Mouse (Mus musculus) liver, embryonic 13.5 days (tissue): Measurements from ENCODE around the gene Sstr4. TPM values are rescaled to one million over a fixed set of nuclear protein-coding genes. Genes with fewer than 3 reads are reported as not detected.

Experiments used
- ATAC-seq: fragments of 200-750 bp; cut with Nextera tagmentation; 2 replicates; pipeline ENCODE4 v1.8.0; 2017; ENCODE audit warnings: low read depth, mild to moderate bottlenecking, moderate number of reproducible peaks, moderate library complexity
- DNase-seq: peaks from one replicate; pipeline ENCODE4 v3.0.0; 2022
- H3K27ac ChIP-seq: fragments of 300-500 bp; sonication (generic); 2 replicates; pipeline ENCODE4 v1.5.1; 2015; ENCODE audit warnings: moderate library complexity, mild to moderate bottlenecking, inconsistent platforms
- H3K27me3 ChIP-seq: fragments of 300-500 bp; sonication (generic); 2 replicates; pipeline ENCODE4 v1.6.1; 2015; ENCODE audit warnings: mild to moderate bottlenecking, inconsistent platforms
- H3K36me3 ChIP-seq: fragments of 300-500 bp; sonication (generic); 2 replicates; pipeline ENCODE4 v1.6.1; 2015; ENCODE audit warnings: mild to moderate bottlenecking, inconsistent platforms
- H3K4me1 ChIP-seq: fragments of 300-500 bp; sonication (generic); replicated peaks from 2 replicates; pipeline ENCODE4 v1.6.1; 2015; ENCODE audit warnings: inconsistent platforms
- H3K4me2 ChIP-seq: fragments of 300-500 bp; sonication (generic); 2 replicates; pipeline ENCODE4 v1.6.1; 2015; ENCODE audit warnings: inconsistent platforms, mild to moderate bottlenecking, moderate library complexity
- H3K4me3 ChIP-seq: fragments of 300-500 bp; sonication (generic); replicated peaks from 2 replicates; pipeline ENCODE4 v1.5.1; 2015; ENCODE audit warnings: mild to moderate bottlenecking, inconsistent platforms
- H3K9ac ChIP-seq: fragments of 300-500 bp; sonication (generic); 2 replicates; pipeline ENCODE4 v1.6.1; 2015; ENCODE audit warnings: mild to moderate bottlenecking, inconsistent platforms
- H3K9me3 ChIP-seq: fragments of 300-500 bp; sonication (generic); replicated peaks from 2 replicates; pipeline ENCODE4 v1.6.1; 2016; ENCODE audit warnings: inconsistent platforms
- WGBS: fragments of 180-500 bp; shearing (Covaris S2); methylation state at CpG from one replicate; pipeline ENCODE4 v1.1.7; 2015; ENCODE audit not compliant: insufficient replicate concordance; 5-methylcytosine and 5-hydroxymethylcytosine counted together
- polyA plus RNA-seq: library from polyadenylated mRNA; unstranded; fragments of >200 nt; fragmentation: Nextera tagmentation; extraction: Ambion mirVana; gene quantifications from 2 replicates; pipeline ENCODE4 v1.2.1, GENCODE M21; 2015

Sstr4 gene
- polyA plus RNA-seq, 1 experiment from 2014 or later = not detected

DNA sequence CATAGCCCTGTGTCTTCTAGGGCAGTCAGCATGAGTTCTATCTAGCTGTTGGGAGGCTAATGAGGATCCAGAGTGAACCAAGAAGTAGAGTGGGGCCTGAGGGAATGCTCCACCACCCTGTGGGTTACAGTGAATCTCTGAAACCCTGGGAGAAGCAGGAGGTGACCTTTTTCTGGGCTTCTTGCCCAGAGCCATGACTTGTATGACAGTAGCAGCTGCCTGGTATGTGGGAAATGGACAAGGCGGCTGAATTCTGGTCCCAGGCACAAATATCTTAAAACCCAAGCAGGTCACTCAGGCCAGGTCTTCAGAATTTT, 2.6 kb downstream of the Sstr4 start:
- DNase-seq (no peak), ATAC-seq (no peak)
- Histone ChIP-seq H3K27me3 (peaks cover 36% of the 10 kb centered on the region), H3K9me3 (no peaks in the 10 kb centered on the region), H3K4me2 (no peak overlapping the region), H3K9ac (no peak overlapping the region), H3K27ac (no peak overlapping the region), H3K4me3 (no peak overlapping the region), H3K4me1 (0 out of 2 replicates have a peak, but pooled peaks cover 3% of the 10 kb centered on the region), H3K36me3 (no peaks in the 10 kb centered on the region)
- 72% methylated on average over 1 of the region's 1 CpGs for WGBS

DNA sequence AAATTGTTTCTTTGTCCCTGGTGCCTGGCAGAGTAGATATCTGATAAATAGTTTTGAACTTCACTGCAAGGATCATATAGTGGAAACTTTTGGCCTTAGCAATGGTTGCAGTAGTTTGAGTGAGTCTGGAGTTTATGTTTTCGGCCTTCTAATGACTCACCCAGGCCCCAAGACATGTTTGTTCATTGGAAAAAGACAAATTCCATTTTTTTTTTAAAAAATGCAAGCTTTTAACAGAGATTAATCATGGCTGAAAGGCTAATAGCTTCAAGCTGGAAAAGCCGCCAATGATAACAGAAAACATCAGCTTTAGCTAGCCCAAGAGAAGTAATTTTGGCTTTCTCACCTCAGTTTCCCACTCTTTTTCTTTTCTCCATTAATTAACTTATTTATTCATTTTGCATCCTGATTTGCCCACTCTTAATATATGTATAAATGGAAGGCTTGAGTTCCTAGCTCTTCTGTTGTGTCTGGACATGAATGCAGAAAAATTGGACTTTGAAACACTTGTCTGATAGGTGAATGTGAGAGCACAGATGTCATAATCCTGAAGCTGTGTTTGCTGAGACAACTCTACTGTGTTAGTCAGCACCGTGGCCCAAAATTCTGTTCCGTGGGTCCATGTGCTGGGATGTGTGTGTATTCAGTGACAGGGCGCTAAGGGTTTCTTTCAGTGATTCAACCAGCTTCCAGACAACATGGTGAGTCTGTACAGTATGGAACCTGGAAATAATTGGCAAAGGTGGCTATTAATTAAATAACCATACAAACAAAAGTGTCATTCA, 3.9 kb downstream of the Sstr4 start:
- H3K27me3 ChIP-seq = peaks cover 34% of the 10 kb centered on the region
- H3K36me3 ChIP-seq = no peaks in the 10 kb centered on the region
- H3K9ac ChIP-seq = no peak overlapping the region
- no peak for ATAC-seq
- WGBS = 72% methylated on average over 5 of the region's 5 CpGs
- H3K4me2 ChIP-seq = no peak overlapping the region
- no peaks in the 10 kb centered on the region for H3K9me3 ChIP-seq
- H3K4me3 ChIP-seq = no peak overlapping the region
- DNase-seq = no peak
- no peak overlapping the region for H3K27ac ChIP-seq
- 0 out of 2 replicates have a peak, but pooled peaks cover 3% of the 10 kb centered on the region for H3K4me1 ChIP-seq

DNA sequence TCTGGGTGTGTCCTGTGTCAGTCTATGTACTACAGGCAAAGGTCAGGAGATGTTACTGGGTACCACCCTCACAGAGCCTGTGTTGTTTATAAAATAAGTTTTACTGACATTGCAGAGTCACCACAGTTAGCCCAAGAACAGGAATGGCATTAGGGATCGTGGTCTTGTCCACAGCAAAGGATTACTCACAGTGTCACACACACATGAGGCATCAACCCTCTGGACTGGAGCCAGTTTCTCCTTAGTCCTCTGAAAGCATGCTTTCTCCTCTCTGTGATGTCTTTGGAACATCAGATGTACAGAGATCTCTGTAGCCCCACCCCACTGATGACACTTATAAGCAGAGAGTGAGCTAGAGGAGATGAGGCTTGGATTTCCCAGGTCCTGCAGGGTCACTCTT, 7.1 kb downstream of the Sstr4 start:
- Histone ChIP-seq H3K36me3 (no peaks in the 10 kb centered on the region), H3K27me3 (peaks cover 27% of the 10 kb centered on the region), H3K9ac (no peak overlapping the region), H3K4me3 (no peak overlapping the region), H3K9me3 (no peaks in the 10 kb centered on the region), H3K4me2 (no peak overlapping the region), H3K4me1 (peaks cover 6% of the 10 kb centered on the region), H3K27ac (no peak overlapping the region)
- DNase-seq = no peak
- 53% methylated on average over 1 of the region's 1 CpGs for WGBS
- ATAC-seq = no peak

DNA sequence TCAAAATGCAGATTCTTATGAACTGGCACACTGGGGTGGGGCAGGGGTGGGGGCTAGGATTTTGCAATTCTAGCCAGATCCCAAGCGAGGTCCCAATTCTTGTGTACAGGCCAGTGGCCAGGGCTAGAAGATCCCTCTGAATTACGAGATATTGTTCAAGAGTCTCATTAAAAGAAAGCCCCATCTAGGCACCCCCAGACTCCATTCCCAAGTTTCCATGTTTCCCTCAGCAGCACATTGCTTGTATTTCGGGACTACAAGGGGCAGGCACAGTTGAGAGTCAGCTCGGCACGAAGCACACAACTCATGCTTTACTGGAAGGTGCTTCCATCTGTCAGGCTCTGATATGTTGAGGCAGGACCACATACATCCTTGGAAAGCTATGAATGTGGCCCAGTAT, 9.8 kb downstream of the Sstr4 start:
- H3K36me3 ChIP-seq = no peaks in the 10 kb centered on the region
- peaks cover 23% of the 10 kb centered on the region for H3K4me1 ChIP-seq
- DNase-seq (no peak), ATAC-seq (no peak)
- H3K4me2 ChIP-seq = no peak overlapping the region
- no peak overlapping the region for H3K9ac ChIP-seq
- no peaks in the 10 kb centered on the region for H3K9me3 ChIP-seq
- no peak overlapping the region for H3K4me3 ChIP-seq
- WGBS = 52% methylated on average over 5 of the region's 5 CpGs
- no peak overlapping the region for H3K27ac ChIP-seq
- H3K27me3 ChIP-seq = peaks cover 39% of the 10 kb centered on the region

DNA sequence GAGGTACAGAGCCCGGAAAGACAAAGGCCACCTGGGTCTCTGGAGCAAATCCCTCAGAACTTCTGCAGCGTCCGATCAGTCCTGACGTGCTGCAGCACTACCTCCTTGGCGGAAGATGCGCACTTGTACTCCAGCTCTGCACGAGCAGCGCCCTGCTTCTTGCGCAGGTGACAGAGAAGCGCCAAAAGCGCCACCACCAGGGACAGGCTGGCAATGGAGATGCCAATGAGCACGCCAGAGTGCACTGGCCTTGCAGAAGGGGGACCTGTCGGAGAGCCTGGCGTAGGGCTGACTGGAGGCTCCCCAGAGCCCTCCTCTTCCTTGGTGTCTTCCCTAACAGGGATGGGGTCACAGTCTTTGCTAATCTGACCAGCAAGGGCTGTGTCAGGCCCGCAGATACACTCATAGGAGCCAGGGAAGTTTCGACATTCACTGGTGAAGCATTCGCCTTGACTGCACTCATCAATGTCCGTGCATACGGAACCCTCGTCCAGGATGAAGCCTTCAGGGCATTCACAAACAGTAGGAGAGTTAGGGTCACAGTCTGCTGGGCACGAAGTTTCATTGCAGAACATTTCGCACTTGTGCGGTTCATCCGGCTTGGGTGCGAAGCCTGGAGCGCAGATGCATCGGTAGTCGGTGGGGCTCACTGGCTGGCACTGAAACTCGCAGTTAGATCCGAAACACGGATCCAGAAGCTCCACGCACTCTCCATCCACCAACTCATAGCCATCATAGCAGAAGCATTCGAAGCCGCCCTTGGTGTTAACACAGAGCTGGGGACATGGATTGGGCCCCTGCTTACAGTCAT, 11.2 kb downstream of the Sstr4 start:
- H3K4me2 ChIP-seq = peak overlapping the region; percentile 64
- DNase-seq (no peak), ATAC-seq (no peak)
- H3K36me3 ChIP-seq = no peaks in the 10 kb centered on the region
- H3K4me3 ChIP-seq = peak overlapping the region; percentile 51
- WGBS = 15% methylated on average over 34 of the region's 34 CpGs
- H3K9ac ChIP-seq = no peak overlapping the region
- H3K27me3 ChIP-seq = peaks cover 39% of the 10 kb centered on the region
- H3K4me1 ChIP-seq = peaks cover 23% of the 10 kb centered on the region
- H3K27ac ChIP-seq = no peak overlapping the region
- no peaks in the 10 kb centered on the region for H3K9me3 ChIP-seq

DNA sequence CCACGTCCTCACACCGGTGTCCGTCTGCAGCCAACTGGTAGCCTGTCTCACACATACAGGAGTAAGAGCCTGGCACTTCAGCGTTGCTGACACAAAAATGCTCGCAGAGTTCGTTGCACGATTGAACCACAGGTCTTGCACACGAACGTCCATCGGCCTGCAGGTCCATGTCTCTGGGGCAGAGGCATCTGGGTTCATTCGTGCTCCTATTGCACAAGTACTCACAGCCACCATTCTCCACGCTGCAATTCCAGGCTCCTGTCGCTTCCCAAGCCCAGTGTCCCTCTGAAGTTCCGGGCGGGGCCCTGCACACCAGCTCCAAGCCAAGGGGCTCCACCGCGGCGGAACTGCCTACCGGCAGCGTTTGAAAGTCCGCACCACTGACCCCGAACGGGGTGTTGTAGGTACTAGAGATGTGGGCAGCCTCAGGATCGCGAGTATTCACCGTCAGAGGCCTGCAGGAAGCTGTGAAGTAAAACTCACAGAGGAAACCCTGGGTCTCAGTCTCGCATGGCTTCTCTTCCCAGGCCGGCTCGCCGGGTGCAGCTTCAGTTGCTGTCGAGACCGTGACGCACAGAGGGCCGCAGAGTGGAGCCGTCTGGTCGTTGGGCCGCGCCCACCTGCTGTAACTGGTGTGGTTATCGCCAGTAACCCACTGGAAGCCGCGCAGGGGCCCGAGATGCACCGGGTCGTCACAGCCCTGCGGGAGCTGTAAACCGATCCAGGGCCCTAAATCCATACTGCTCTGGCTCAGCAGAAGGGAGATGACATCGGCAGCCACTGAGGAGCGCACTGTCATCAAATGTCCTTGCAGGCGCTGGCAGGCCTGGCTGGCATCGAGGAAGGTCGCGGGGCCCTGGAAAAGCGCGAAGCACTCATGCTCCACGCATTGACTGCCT, 12.1 kb downstream of the Sstr4 start:
- DNase-seq = no peak
- peaks cover 23% of the 10 kb centered on the region for H3K4me1 ChIP-seq
- H3K4me3 ChIP-seq = peak overlapping the region; percentile 51
- H3K27ac ChIP-seq = no peak overlapping the region
- peak overlapping the region; percentile 64 for H3K4me2 ChIP-seq
- no peaks in the 10 kb centered on the region for H3K9me3 ChIP-seq
- ATAC-seq = peak; percentile 18
- H3K27me3 ChIP-seq = peaks cover 39% of the 10 kb centered on the region
- 3% methylated on average over 55 of the region's 55 CpGs for WGBS
- no peaks in the 10 kb centered on the region for H3K36me3 ChIP-seq
- H3K9ac ChIP-seq = peak overlapping the region; percentile 22; the same call in 1 of the 2 replicates

DNA sequence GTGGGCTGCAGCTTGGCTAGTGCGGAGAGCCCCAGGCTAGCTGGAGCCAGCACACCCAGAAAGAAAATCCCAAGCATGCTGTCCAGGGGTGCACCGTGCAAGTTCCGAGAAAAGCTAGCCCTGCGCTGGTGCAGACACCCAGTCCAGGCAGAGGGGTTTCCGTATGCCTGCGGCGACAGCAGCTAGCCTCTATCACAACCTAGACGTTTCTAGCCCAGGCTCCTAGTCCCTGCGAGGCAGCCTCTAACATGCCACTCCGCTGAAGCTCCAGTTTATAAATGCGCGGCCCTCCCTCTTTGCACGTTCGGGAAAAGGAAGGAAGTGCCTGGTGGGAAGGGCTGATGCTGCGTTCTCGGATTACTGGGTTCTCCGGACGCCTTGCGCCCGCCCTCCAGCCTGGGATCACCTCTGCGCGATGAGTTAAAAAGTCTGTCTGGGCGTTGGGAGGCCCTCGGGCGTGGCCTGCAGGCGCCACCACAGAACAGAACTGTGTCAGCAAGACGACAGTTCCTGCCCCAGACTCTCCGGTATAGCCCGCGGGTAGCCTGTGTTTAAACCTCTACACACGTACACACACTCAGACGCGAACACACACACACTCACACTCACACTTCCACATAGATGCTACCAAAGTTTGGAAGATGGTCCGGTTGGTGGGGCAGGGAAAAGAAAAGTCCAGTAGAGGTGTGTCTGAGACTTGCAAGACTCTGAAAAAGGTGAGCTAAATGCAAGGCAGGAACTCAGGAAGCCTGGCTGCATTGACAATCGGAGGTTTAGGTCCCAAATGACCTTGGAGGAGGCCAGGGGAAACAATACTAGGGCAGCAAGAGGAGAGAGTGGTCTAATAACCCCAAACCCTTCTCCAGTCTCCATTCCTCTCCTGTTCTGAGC, 13.0 kb downstream of the Sstr4 start, which contains the start of gene Thbd:
Gene Thbd (minus strand): TSS at position 319 of the 891 bp plus-strand sequence.
- 2% methylated on average over 35 of the region's 35 CpGs for WGBS
- no peaks in the 10 kb centered on the region for H3K36me3 ChIP-seq
- ATAC-seq = peak; percentile 75
- no peaks in the 10 kb centered on the region for H3K9me3 ChIP-seq
- peak within 1 kb of the TSS; percentile 64 for H3K4me2 ChIP-seq
- peak; percentile 24 for DNase-seq
- no peak within 1 kb of the TSS; the same call in 1 of the 2 replicates for H3K27ac ChIP-seq
- H3K27me3 ChIP-seq = peaks cover 39% of the 10 kb centered on the region
- H3K4me3 ChIP-seq = peak within 1 kb of the TSS; percentile 51
- peak within 1 kb of the TSS; percentile 22; the same call in 1 of the 2 replicates for H3K9ac ChIP-seq
- peaks cover 23% of the 10 kb centered on the region for H3K4me1 ChIP-seq

DNA sequence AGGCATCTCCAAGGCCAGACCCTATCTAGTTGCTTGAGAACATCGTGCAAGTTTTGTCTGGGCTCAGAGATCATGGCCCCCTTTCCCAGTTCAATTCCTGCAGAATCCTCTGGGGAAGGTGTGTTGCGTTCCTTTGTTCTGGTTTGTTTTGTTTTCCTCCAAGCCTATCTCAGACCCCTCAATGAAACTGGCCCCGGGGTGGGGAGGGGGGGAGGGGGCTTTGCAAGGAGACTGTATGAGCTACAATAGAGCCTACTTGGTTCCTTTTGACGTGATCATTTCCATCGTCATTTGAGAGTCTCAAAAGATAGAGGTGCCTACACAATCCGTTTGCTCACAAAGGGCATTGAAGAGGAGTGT, 13.6 kb downstream of the Sstr4 start:
- H3K36me3 ChIP-seq = no peaks in the 10 kb centered on the region
- no peak for ATAC-seq
- no peak overlapping the region for H3K27ac ChIP-seq
- DNase-seq = no peak
- no peak overlapping the region for H3K9ac ChIP-seq
- peak overlapping the region; percentile 64 for H3K4me2 ChIP-seq
- H3K27me3 ChIP-seq = peaks cover 39% of the 10 kb centered on the region
- no peak overlapping the region for H3K4me3 ChIP-seq
- H3K9me3 ChIP-seq = no peaks in the 10 kb centered on the region
- peaks cover 23% of the 10 kb centered on the region for H3K4me1 ChIP-seq
- 9% methylated on average over 6 of the region's 6 CpGs for WGBS

DNA sequence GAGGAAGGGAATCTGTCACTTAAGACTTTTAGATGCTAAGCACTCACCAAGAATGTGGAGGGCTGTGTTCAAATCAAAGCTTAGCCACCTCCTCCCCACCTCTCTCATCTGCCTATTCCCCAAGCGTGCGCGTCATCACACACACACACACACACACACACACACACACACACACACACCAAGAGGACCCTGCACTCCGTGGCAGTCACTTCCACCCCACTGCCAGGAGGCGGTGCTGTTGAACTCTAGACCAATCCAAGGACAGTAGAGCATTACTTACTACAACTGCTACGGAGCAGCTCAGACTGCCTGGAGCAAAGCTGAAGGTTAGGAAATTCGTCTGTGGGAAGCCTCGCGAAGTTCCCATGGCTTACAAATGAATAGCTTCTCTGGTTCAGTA, 14.0 kb downstream of the Sstr4 start:
- peak; percentile 20 for DNase-seq
- H3K9ac ChIP-seq = no peak overlapping the region
- H3K9me3 ChIP-seq = no peaks in the 10 kb centered on the region
- peaks cover 23% of the 10 kb centered on the region for H3K4me1 ChIP-seq
- H3K27ac ChIP-seq = no peak overlapping the region
- WGBS = 11% methylated on average over 9 of the region's 9 CpGs
- peaks cover 39% of the 10 kb centered on the region for H3K27me3 ChIP-seq
- 0 out of 2 replicates have a peak overlapping the region, but pooled peaks have one; percentile 64 for H3K4me2 ChIP-seq
- H3K36me3 ChIP-seq = no peaks in the 10 kb centered on the region
- H3K4me3 ChIP-seq = no peak overlapping the region
- peak; percentile 65 for ATAC-seq

DNA sequence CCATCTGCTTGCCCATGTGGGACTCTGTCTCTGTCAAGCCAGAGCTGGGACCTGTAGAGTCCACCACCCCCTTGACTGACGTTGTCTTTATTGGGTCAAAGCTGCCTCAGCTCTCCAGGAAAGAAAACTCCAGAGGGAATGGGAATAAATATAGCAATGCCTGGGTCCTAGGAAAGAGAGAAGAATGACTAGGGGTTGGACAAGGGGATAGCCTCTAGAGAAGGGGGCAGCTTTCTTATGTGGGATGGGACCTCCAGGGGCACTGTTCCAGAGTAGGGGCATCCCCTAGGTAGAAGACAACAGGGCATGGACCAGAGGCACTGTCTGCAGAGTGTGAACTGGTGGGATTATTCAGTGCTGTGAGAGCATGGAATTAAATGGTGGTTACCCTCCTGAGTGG, 14.7 kb downstream of the Sstr4 start:
- H3K4me1 ChIP-seq = peaks cover 23% of the 10 kb centered on the region
- WGBS = 58% methylated on average over 1 of the region's 1 CpGs
- no peak overlapping the region for H3K9ac ChIP-seq
- H3K27me3 ChIP-seq = peaks cover 39% of the 10 kb centered on the region
- ATAC-seq (no peak), DNase-seq (no peak)
- no peak overlapping the region for H3K4me2 ChIP-seq
- no peak overlapping the region for H3K4me3 ChIP-seq
- H3K9me3 ChIP-seq = no peaks in the 10 kb centered on the region
- no peak overlapping the region for H3K27ac ChIP-seq
- no peaks in the 10 kb centered on the region for H3K36me3 ChIP-seq
